Comparison of ENCODE assay signal across 13 mouse cellular contexts in genomic region chr2:85151233-85151632, GRCm38 (mm10). TPM values are rescaled to one million over a fixed set of nuclear protein-coding genes. Genes with fewer than 3 reads are reported as not detected.
"Had no signal": no experiment of that assay in that cellular context is flagged by ENCODE, and none has a peak within 500 bp of the region (broad histone marks: within the 10 kb centered on the region; RNA-seq: fewer than 3 reads in every experiment).

No protein-coding gene starts in this region.

- ATAC-seq: liver, postnatal 0 days; lung, postnatal 0 days; midbrain, embryonic 13.5 days; midbrain, embryonic 15.5 days had no signal

- DNase-seq: liver, postnatal 0 days; lung, adult 2 months; lung, postnatal 14 days; lung, postnatal 36 days; thymus, adult 18-20 months; thymus, postnatal 14 days; thymus, postnatal 36 days had no signal

RNA-seq across cellular contexts. Expression of gene Aplnr, which starts 15.2 kb away (rescaled TPM):
- total RNA-seq: monocyte, adult 5-6 weeks had no signal

RNA-seq across cellular contexts. Expression of gene Lrrc55, which starts 45.8 kb away (rescaled TPM):
- total RNA-seq: megakaryocyte progenitor cell, adult 5-6 weeks; monocyte, adult 5-6 weeks; neutrophil, adult 5-6 weeks had no signal
